Mouse (Mus musculus): ENCODE measurements around the gene Bahd1.

The Bahd1 gene

DNA sequence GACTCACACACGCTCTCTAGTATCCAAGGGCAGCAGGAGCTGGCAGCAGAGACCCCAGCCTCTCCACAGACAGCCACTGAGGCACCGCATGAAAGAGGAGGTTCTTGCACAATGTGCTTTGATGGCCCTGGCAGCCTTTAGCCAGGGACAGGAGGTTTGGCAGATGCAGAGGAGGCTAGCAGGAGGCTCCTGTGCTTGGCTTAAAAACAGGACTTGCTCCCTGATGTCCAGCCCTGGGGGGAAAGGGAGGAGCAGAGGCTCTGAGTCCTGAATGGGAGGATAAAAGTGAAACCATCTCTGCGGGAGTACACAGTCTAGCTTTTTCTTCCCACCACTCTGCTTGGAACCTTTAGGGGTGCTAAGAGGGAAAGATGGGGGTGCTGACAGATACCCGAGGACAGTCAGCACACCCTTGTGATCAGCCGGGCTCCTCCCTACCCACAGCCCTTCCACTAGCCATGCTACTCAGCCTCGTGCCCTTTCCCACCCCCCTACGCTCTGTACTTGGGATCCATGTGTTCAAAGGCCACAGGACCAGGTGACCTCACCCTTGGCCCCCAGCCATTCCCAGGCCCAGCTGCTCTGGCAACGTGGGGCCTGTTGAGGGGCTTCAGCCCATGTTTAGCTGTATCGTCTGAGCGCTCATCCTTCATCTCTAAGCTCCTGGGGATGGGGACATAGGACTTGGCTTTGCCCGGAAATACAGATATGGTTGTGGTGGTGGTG is 13.5 kb downstream of the Bahd1 start:
- Histone ChIP-seq H3K36me3 (ENCODE audit: insufficient read depth, low read length) (peaks cover 16% of the 10 kb centered on the region; the same call in 1 of the 2 replicates), H3K4me3 (replicated peaks; ENCODE audit: low read length) (no peak overlapping the region), H3K27me3 (ENCODE audit: insufficient read depth, low read length) (peaks cover 61% of the 10 kb centered on the region), H3K4me1 (replicated peaks; ENCODE audit: low read depth, low read length) (peaks cover 50% of the 10 kb centered on the region), H3K9me3 (ENCODE audit: low read length) (no peaks in the 10 kb centered on the region)
- TF ChIP-seq CTCF (conservative IDR thresholded peaks at IDR 0.05; ENCODE audit: low read length) (no peak), POU5F1 (IDR thresholded peaks at IDR 0.05; ENCODE audit: borderline replicate concordance, low read length) (no peak), NANOG (IDR thresholded peaks at IDR 0.05; ENCODE audit: borderline replicate concordance, low read length) (no peak)

DNA sequence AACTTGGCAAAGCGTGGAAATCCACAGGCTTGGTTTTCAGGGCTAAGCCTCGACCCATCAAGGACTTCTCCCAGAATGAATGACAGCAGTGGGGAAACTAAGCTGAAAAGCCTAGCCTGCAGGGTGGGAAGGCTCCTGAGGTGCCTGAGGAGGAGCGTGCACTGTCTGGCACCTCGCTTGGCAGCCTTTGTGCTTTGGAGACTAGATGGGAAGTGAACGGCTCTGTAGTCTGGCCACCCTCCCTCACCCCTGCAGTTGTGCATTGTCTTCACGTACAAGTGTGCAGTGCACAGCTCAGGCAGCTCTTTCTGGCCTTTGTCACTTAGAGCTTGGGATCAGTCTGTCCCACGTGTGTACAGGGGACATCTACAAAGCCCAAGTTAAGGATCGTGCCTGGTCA is 14.5 kb downstream of the Bahd1 start:
- Histone ChIP-seq H3K27me3 (ENCODE audit: insufficient read depth, low read length) (peaks cover 63% of the 10 kb centered on the region), H3K4me1 (replicated peaks; ENCODE audit: low read depth, low read length) (peaks cover 51% of the 10 kb centered on the region), H3K4me3 (replicated peaks; ENCODE audit: low read length) (no peak overlapping the region), H3K9me3 (ENCODE audit: low read length) (no peaks in the 10 kb centered on the region), H3K36me3 (ENCODE audit: insufficient read depth, low read length) (peaks cover 17% of the 10 kb centered on the region)
- TF ChIP-seq POU5F1 (IDR thresholded peaks at IDR 0.05; ENCODE audit: borderline replicate concordance, low read length) (no peak), CTCF (conservative IDR thresholded peaks at IDR 0.05; ENCODE audit: low read length) (no peak), NANOG (IDR thresholded peaks at IDR 0.05; ENCODE audit: borderline replicate concordance, low read length) (no peak)

DNA sequence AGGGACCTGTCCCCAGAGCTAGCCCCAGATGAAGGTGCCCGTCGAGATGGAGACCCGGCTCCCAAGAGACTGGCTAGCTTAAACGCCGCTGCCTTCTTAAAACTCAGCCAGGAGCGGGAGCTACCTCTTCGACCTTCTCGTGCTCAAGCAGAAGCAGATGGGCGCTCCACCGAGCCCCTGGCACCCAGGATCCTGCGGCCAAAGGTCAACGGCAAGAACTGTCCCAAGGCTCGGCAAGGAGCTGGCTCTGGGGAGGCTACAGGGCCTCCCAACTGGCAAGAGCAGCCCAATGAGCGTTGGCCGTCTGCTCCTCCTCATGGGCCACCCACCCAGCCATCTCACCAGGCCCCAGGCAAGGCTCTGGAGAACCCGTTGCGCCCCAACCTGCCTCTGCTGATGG is 16.3 kb downstream of the Bahd1 start:
- TF ChIP-seq NANOG (IDR thresholded peaks at IDR 0.05; ENCODE audit: borderline replicate concordance, low read length) = no peak
- TF ChIP-seq CTCF (conservative IDR thresholded peaks at IDR 0.05; ENCODE audit: low read length) = no peak
- no peak for TF ChIP-seq POU5F1 (IDR thresholded peaks at IDR 0.05; ENCODE audit: borderline replicate concordance, low read length)
- peak overlapping the region; percentile 69 for H3K4me3 ChIP-seq (replicated peaks; ENCODE audit: low read length)
- H3K9me3 ChIP-seq (ENCODE audit: low read length) = no peaks in the 10 kb centered on the region
- peaks cover 43% of the 10 kb centered on the region for H3K4me1 ChIP-seq (replicated peaks; ENCODE audit: low read depth, low read length)
- H3K27me3 ChIP-seq (ENCODE audit: insufficient read depth, low read length) = peaks cover 67% of the 10 kb centered on the region
- peaks cover 34% of the 10 kb centered on the region for H3K36me3 ChIP-seq (ENCODE audit: insufficient read depth, low read length)

DNA sequence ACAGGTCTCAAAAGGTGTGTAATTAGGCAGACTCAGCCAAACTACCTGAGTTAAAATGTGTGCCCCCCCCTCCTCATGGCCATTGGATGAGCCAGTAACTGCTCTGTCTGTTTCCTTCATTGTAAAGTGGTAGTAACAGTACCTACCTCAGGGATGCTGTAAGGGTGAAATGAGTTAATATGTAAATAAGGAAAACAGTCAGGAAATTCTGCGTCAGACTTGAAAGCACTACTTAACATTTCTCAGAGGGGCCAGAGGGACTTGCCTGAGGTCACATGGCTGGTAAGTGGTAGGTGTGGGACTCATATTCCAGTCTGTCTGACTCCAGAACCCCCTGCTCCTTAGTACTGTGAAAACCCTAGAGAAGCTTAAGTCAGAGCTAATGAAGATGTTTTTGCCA is 18.4 kb downstream of the Bahd1 start:
- H3K4me3 ChIP-seq (replicated peaks; ENCODE audit: low read length) = peak overlapping the region; percentile 66; the same call in 1 of the 2 replicates
- H3K9me3 ChIP-seq (ENCODE audit: low read length) = no peaks in the 10 kb centered on the region
- H3K27me3 ChIP-seq (ENCODE audit: insufficient read depth, low read length) = peaks cover 56% of the 10 kb centered on the region
- no peak for TF ChIP-seq NANOG (IDR thresholded peaks at IDR 0.05; ENCODE audit: borderline replicate concordance, low read length)
- no peak for TF ChIP-seq POU5F1 (IDR thresholded peaks at IDR 0.05; ENCODE audit: borderline replicate concordance, low read length)
- no peak for TF ChIP-seq CTCF (conservative IDR thresholded peaks at IDR 0.05; ENCODE audit: low read length)
- H3K36me3 ChIP-seq (ENCODE audit: insufficient read depth, low read length) = peaks cover 46% of the 10 kb centered on the region
- peaks cover 42% of the 10 kb centered on the region for H3K4me1 ChIP-seq (replicated peaks; ENCODE audit: low read depth, low read length)

DNA sequence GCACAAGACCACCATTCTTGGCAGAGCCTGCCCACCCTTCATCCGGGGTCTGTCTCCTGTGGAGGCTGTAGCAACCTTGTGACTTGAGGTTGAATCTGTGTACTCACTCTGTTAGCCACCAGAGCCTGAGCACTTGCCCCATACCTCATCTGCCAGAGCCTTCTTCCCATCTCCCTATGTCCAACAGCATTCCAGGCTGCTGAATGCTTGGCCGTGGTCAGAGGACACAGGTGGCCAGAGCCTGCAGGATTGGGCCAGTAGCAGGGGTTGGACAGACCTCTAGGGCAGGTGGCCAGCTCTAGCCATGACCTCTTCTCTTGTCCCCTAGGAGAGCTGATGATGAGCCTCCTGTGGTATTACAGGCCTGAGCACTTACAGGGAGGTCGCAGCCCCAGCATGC is 20.3 kb downstream of the Bahd1 start:
- no peak for TF ChIP-seq NANOG (IDR thresholded peaks at IDR 0.05; ENCODE audit: borderline replicate concordance, low read length)
- TF ChIP-seq CTCF (conservative IDR thresholded peaks at IDR 0.05; ENCODE audit: low read length) = no peak
- TF ChIP-seq POU5F1 (IDR thresholded peaks at IDR 0.05; ENCODE audit: borderline replicate concordance, low read length) = no peak
- Histone ChIP-seq H3K9me3 (ENCODE audit: low read length) (no peaks in the 10 kb centered on the region), H3K4me1 (replicated peaks; ENCODE audit: low read depth, low read length) (peaks cover 34% of the 10 kb centered on the region), H3K27me3 (ENCODE audit: insufficient read depth, low read length) (peaks cover 46% of the 10 kb centered on the region), H3K4me3 (replicated peaks; ENCODE audit: low read length) (no peak overlapping the region), H3K36me3 (ENCODE audit: insufficient read depth, low read length) (peaks cover 46% of the 10 kb centered on the region)

DNA sequence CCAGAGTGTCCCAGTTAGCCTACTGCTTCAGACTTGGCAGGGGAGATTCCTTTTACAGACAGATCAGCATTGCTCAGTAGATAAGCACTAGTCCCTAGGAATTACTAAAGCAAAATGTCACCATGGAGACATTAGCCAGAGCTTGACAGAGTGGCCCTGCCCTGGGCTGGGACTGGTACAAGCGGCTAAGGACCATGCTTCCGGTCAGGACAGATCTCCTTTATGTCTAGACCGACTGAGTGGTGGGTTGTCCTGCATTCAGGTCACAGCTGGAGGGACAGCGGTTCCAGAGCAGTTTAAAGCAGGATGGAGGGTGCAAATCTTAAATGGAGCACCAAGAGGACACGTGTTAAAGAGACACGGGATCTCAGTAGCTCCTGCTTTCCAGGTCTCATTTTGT is 25.8 kb downstream of the Bahd1 start:
- peaks cover 55% of the 10 kb centered on the region for H3K27me3 ChIP-seq (ENCODE audit: insufficient read depth, low read length)
- H3K4me1 ChIP-seq (replicated peaks; ENCODE audit: low read depth, low read length) = peaks cover 26% of the 10 kb centered on the region
- H3K9me3 ChIP-seq (ENCODE audit: low read length) = no peaks in the 10 kb centered on the region
- peaks cover 17% of the 10 kb centered on the region for H3K36me3 ChIP-seq (ENCODE audit: insufficient read depth, low read length)
- no peak for TF ChIP-seq NANOG (IDR thresholded peaks at IDR 0.05; ENCODE audit: borderline replicate concordance, low read length)
- peak overlapping the region; percentile 84 for H3K4me3 ChIP-seq (replicated peaks; ENCODE audit: low read length)

DNA sequence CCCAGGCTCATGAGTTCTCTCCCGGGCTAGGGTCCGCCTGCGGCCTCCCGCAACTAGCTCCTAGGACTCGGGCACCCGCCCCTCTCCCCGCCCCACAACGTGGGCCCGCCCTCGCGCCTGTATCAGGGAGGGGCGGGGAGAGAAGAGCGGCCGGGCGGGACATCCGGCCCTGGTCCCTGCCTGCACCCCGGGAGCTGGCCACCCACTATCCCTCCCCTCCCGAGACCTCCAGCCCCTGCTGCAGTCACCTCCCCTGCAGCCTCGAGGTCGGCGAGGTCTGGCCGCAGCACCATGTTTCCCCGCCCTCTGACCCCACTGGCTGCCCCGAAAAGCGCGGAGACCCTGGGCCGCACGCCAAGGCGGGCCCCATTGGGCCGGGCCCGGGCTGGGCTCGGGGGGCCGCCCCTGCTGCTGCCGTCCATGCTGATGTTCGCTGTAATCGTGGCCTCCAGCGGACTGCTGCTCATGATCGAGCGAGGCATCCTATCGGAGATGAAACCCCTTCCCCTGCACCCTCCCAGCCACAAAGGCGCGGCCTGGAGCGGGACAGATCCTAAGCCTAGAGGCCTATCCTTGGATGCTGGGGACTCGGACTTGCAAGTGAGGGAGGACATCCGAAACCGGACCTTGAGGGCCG is 26.3 kb downstream of the Bahd1 start, which contains the start of gene Chst14:
Gene Chst14 (plus strand): TSS at position 136 of the 637 bp plus-strand sequence.
- peaks cover 55% of the 10 kb centered on the region for H3K27me3 ChIP-seq (ENCODE audit: insufficient read depth, low read length)
- peaks cover 26% of the 10 kb centered on the region for H3K4me1 ChIP-seq (replicated peaks; ENCODE audit: low read depth, low read length)
- TF ChIP-seq NANOG (IDR thresholded peaks at IDR 0.05; ENCODE audit: borderline replicate concordance, low read length) = no peak
- TF ChIP-seq CTCF (conservative IDR thresholded peaks at IDR 0.05; ENCODE audit: low read length) = no peak
- TF ChIP-seq POU5F1 (IDR thresholded peaks at IDR 0.05; ENCODE audit: borderline replicate concordance, low read length) = no peak
- H3K9me3 ChIP-seq (ENCODE audit: low read length) = no peaks in the 10 kb centered on the region
- H3K4me3 ChIP-seq (replicated peaks; ENCODE audit: low read length) = peak within 1 kb of the TSS; percentile 84
- peaks cover 12% of the 10 kb centered on the region for H3K36me3 ChIP-seq (ENCODE audit: insufficient read depth, low read length)

DNA sequence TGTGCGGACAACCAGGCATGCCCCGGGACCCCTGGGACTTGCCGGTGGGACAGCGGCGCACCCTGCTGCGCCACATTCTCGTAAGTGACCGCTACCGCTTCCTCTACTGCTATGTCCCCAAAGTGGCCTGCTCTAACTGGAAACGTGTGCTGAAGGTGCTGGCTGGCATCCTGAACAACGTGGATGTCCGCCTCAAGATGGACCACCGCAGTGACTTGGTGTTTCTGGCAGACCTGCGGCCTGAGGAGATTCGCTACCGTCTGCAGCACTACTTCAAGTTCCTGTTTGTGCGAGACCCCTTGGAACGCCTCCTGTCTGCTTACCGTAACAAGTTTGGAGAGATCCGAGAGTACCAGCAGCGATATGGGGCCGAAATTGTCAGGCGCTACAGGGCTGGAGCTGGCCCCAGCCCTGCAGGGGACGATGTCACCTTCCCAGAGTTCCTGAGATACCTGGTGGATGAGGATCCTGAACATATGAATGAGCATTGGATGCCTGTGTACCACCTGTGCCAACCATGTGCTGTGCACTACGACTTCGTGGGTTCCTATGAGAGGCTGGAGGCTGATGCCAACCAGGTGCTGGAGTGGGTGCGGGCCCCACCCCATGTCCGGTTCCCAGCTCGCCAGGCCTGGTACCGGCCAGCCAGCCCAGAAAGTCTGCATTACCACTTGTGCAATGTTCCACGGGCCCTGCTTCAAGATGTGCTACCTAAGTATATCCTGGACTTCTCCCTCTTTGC is 27.0 kb downstream of the Bahd1 start:
- peaks cover 24% of the 10 kb centered on the region for H3K4me1 ChIP-seq (replicated peaks; ENCODE audit: low read depth, low read length)
- H3K27me3 ChIP-seq (ENCODE audit: insufficient read depth, low read length) = peaks cover 55% of the 10 kb centered on the region
- peaks cover 10% of the 10 kb centered on the region for H3K36me3 ChIP-seq (ENCODE audit: insufficient read depth, low read length)
- TF ChIP-seq CTCF (conservative IDR thresholded peaks at IDR 0.05; ENCODE audit: low read length) = no peak
- no peak for TF ChIP-seq POU5F1 (IDR thresholded peaks at IDR 0.05; ENCODE audit: borderline replicate concordance, low read length)
- TF ChIP-seq NANOG (IDR thresholded peaks at IDR 0.05; ENCODE audit: borderline replicate concordance, low read length) = no peak
- peak overlapping the region; percentile 84 for H3K4me3 ChIP-seq (replicated peaks; ENCODE audit: low read length)
- no peaks in the 10 kb centered on the region for H3K9me3 ChIP-seq (ENCODE audit: low read length)

All from E14TG2a.4 (cell line).